Mouse (Mus musculus): ENCODE measurements around the gene Gm49387.

GRCm38 (mm10) chr14:31686231-31686630 lies 45.6 kb upstream of the Gm49387 start:
- TF ChIP-seq POLR2A (IDR thresholded peaks at IDR 0.05; ENCODE audit: low read depth, low read length) (no peak), CTCF (IDR thresholded peaks at IDR 0.05; ENCODE audit: extremely low read depth, insufficient read depth, insufficient read length, insufficient replicate concordance) (no peak)
